Mouse (Mus musculus): Measurements from ENCODE around the gene Vmn2r112. TPM values are rescaled to one million over a fixed set of nuclear protein-coding genes. Genes with fewer than 3 reads are reported as not detected.

Gene Vmn2r112
- not detected in 2 replicates for polyA plus RNA-seq (2012; rRNA removed)

DNA sequence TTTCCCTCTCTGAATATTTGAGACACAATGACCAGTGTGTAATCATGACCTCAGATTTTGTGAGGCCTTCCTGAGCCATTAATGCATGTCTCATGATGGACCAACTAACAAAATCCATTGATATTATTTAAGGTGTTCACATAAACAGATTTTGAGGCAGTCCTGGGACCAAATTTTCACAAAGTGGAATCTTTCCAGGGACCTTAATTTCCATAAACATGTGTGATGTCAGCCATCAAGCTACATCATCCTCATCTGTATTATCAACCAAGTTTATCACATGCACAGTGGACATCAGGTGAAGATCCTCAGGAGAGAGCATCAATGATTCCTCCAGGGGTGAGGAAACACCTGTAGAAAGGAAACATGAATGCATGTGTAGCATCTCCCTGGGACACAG lies at the start of gene Vmn2r112:
TSS of gene Vmn2r112 (plus strand) at position 301 of the 400 bp plus-strand sequence.

DNA sequence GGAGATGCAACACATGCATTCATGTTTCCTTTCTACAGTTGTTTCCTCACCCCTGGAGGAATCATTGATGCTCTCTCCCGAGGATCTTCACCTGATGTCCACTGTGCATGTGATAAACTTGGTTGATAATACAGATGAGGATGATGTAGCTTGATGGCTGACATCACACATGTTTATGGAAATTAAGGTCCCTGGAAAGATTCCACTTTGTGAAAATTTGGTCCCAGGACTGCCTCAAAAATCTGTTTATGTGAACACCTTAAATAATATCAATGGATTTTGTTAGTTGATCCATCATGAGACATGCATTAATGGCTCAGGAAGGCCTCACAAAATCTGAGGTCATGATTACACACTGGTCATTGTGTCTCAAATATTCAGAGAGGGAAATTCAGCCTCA lies 27.4 kb upstream of the Vmn2r112 start, which contains the start of gene Vmn2r111:
TSS of gene Vmn2r111 (minus strand) at position 101 of the 400 bp plus-strand sequence.

Other genes with a start within 250 kb of the Vmn2r112 start
- 8.3 and 10.9 TPM in 2 replicates for gene Zfp944, start 239.6 kb upstream of the Vmn2r112 start, polyA plus RNA-seq (2012; rRNA removed)
- gene Zfp758, start 239.5 kb upstream of the Vmn2r112 start, polyA plus RNA-seq (2012; rRNA removed), result 2.9 and 3.0 TPM in 2 replicates
- gene Zfp946, start 176.7 kb upstream of the Vmn2r112 start, polyA plus RNA-seq (2012; rRNA removed), result 22.0 and 29.5 TPM in 2 replicates
- gene Vmn2r111, start 27.5 kb upstream of the Vmn2r112 start, polyA plus RNA-seq (2012; rRNA removed), result not detected in 2 replicates